Mouse (Mus musculus): ENCODE data around the gene 1700123K08Rik. TPM values are rescaled to one million over a fixed set of nuclear protein-coding genes. Genes with fewer than 3 reads are reported as not detected.
"Not testable (repeated sequence)": the region's sequence is repeated elsewhere in the genome, so short reads cannot be mapped to it uniquely, and the experiment has no call there.

1700123K08Rik gene
- not detected in 2 replicates for polyA plus RNA-seq (2015; fragmentation: Nextera tagmentation; extraction: Ambion mirVana)

- 59% methylated on average over 2 of the region's 2 CpGs for WGBS (ENCODE audit: insufficient replicate concordance)
- not testable (repeated sequence) for H3K4me2 ChIP-seq (ENCODE audit: low read depth, low read length); H3K27ac ChIP-seq (ENCODE audit: low read length); H3K27me3 ChIP-seq (ENCODE audit: control insufficient read depth, insufficient read depth, low read depth, low read length); H3K9ac ChIP-seq (ENCODE audit: low read depth, low read length); H3K4me1 ChIP-seq (ENCODE audit: control insufficient read depth, low read depth, low read length); ATAC-seq (ENCODE audit: low read depth); H3K4me3 ChIP-seq (ENCODE audit: low read depth, low read length); H3K36me3 ChIP-seq (ENCODE audit: control insufficient read depth, insufficient read depth); H3K9me3 ChIP-seq (replicated peaks; ENCODE audit: control insufficient read depth, low read length)
Measured at GRCm38 (mm10) chr5:138564612-138565011, at the start of gene 1700123K08Rik. Gene 1700123K08Rik (minus strand): TSS chr5:138564712.

DNA sequence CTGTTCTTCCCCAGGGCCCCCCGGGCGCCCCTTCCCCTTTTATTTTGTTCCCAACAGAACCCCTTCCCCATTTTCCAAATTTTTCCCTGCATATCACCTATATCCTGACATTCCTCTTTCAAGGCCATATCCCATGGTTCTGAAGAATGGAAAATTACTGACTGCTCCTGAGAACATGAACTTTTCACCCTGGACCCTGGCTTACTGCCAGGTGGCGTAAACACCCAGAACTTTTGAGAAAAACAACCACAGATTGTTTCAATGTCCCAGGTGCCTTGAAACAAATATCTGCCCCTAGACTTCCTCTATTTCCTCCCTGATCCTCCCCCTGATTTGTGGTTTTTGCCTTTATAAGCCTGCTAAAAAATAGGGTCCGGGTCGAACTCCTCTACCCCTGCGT, 22.9 kb upstream of the 1700123K08Rik start:
- 62% methylated on average over 6 of the region's 6 CpGs for WGBS (ENCODE audit: insufficient replicate concordance)
- Histone ChIP-seq H3K4me3 (ENCODE audit: low read depth, low read length) (no peak overlapping the region), H3K27ac (ENCODE audit: low read length) (no peak overlapping the region), H3K4me1 (ENCODE audit: control insufficient read depth, low read depth, low read length) (no peaks in the 10 kb centered on the region), H3K9ac (ENCODE audit: low read depth, low read length) (no peak overlapping the region), H3K4me2 (ENCODE audit: low read depth, low read length) (no peak overlapping the region), H3K9me3 (replicated peaks; ENCODE audit: control insufficient read depth, low read length) (no peaks in the 10 kb centered on the region), H3K36me3 (ENCODE audit: control insufficient read depth, insufficient read depth) (no peaks in the 10 kb centered on the region), H3K27me3 (ENCODE audit: control insufficient read depth, insufficient read depth, low read depth, low read length) (no peaks in the 10 kb centered on the region)
- no peak for ATAC-seq (ENCODE audit: low read depth)

DNA sequence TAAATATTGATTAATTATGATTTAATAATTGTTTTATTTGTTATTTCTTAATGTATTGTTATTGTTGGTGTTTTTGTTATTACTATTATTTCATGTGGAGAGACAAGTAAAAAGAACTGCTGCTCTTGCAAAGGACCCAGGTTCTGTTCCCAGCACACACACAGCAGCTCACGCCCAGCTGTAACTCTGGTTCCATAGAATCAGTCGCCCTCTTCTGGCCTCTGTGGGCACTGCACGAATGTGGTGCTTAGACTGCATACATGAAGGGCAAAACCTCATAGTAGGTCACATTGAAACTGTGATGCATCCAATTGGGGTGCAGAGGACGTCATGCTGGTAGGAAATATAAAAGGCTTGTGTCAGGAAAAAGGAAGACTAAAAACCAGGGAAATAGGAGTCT, 7.1 kb upstream of the 1700123K08Rik start:
- Histone ChIP-seq H3K4me1 (ENCODE audit: control insufficient read depth, low read depth, low read length) (no peaks in the 10 kb centered on the region), H3K36me3 (ENCODE audit: control insufficient read depth, insufficient read depth) (no peaks in the 10 kb centered on the region), H3K9ac (ENCODE audit: low read depth, low read length) (no peak overlapping the region), H3K4me2 (ENCODE audit: low read depth, low read length) (no peak overlapping the region), H3K4me3 (ENCODE audit: low read depth, low read length) (no peak overlapping the region), H3K9me3 (replicated peaks; ENCODE audit: control insufficient read depth, low read length) (no peaks in the 10 kb centered on the region), H3K27me3 (ENCODE audit: control insufficient read depth, insufficient read depth, low read depth, low read length) (no peaks in the 10 kb centered on the region), H3K27ac (ENCODE audit: low read length) (no peak overlapping the region)
- WGBS (ENCODE audit: insufficient replicate concordance), result 42% methylated on average over 4 of the region's 4 CpGs
- no peak for ATAC-seq (ENCODE audit: low read depth)

GRCm38 (mm10) chr5:138552718-138553117, 11.8 kb downstream of the 1700123K08Rik start:
- WGBS (ENCODE audit: insufficient replicate concordance), result 22% methylated on average over 1 of the region's 1 CpGs
- no peak overlapping the region for H3K4me2 ChIP-seq (ENCODE audit: low read depth, low read length)

DNA sequence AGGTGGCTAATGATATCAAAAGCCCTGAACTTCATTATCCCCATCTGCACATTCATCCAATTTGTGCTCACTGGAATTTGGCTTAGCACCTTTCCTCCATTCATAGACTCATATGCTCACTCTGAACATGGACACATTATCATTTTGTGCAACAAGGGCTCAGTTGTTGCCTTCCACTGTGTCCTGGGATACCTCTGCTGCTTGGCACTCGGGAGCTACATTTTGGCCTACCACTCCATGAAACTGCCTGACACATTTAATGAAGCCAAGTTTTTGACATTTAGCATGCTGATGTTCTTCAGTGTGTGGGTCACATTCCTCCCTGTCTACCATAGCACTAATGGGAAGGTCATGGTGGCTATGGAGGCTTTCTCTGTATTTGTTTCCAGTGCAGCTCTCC, 32.0 kb downstream of the 1700123K08Rik start:
- H3K4me3 ChIP-seq (ENCODE audit: low read depth, low read length), result no peak overlapping the region
- no peak for ATAC-seq (ENCODE audit: low read depth)
- no peaks in the 10 kb centered on the region for H3K4me1 ChIP-seq (ENCODE audit: control insufficient read depth, low read depth, low read length)
- no peak overlapping the region for H3K27ac ChIP-seq (ENCODE audit: low read length)
- H3K27me3 ChIP-seq (ENCODE audit: control insufficient read depth, insufficient read depth, low read depth, low read length), result no peaks in the 10 kb centered on the region
- H3K9ac ChIP-seq (ENCODE audit: low read depth, low read length), result no peak overlapping the region
- 50% methylated on average over 1 of the region's 1 CpGs for WGBS (ENCODE audit: insufficient replicate concordance)
- H3K4me2 ChIP-seq (ENCODE audit: low read depth, low read length), result no peak overlapping the region
- H3K9me3 ChIP-seq (replicated peaks; ENCODE audit: control insufficient read depth, low read length), result no peaks in the 10 kb centered on the region
- H3K36me3 ChIP-seq (ENCODE audit: control insufficient read depth, insufficient read depth), result no peaks in the 10 kb centered on the region

More at GRCm38 (mm10) chr5:138552718-138553117, 11.8 kb downstream of the 1700123K08Rik start:
- Histone ChIP-seq H3K9ac (ENCODE audit: low read depth, low read length) (no peak overlapping the region), H3K4me3 (ENCODE audit: low read depth, low read length) (no peak overlapping the region), H3K27ac (ENCODE audit: low read length) (no peak overlapping the region), H3K36me3 (ENCODE audit: control insufficient read depth, insufficient read depth) (no peaks in the 10 kb centered on the region), H3K27me3 (ENCODE audit: control insufficient read depth, insufficient read depth, low read depth, low read length) (no peaks in the 10 kb centered on the region), H3K4me1 (ENCODE audit: control insufficient read depth, low read depth, low read length) (no peaks in the 10 kb centered on the region), H3K9me3 (replicated peaks; ENCODE audit: control insufficient read depth, low read length) (no peaks in the 10 kb centered on the region)
- ATAC-seq (ENCODE audit: low read depth), result no peak

Small RNA genes lying within 50 kb of the gene (microRNA-seq; reads per million reads assigned to microRNA genes)
- not detected for gene Gm24082

Other genes with a start within 250 kb of the 1700123K08Rik start
- 0.53 and 0.87 TPM in 2 replicates for gene Pvrig, start 222.8 kb downstream of the 1700123K08Rik start, polyA plus RNA-seq (2015; fragmentation: Nextera tagmentation; extraction: Ambion mirVana)
- gene Zfp157, start 123.2 kb downstream of the 1700123K08Rik start, polyA plus RNA-seq (2015; fragmentation: Nextera tagmentation; extraction: Ambion mirVana), result 4.8 and 5.3 TPM in 2 replicates
- gene Zfp68, start 55.0 kb upstream of the 1700123K08Rik start, polyA plus RNA-seq (2015; fragmentation: Nextera tagmentation; extraction: Ambion mirVana), result 13.7 and 14.4 TPM in 2 replicates
- 3.2 and 4.1 TPM in 2 replicates for gene A430033K04Rik, start 58.1 kb upstream of the 1700123K08Rik start, polyA plus RNA-seq (2015; fragmentation: Nextera tagmentation; extraction: Ambion mirVana)
- 7.4 and 10.8 TPM in 2 replicates for gene Fam20c, start 189.8 kb upstream of the 1700123K08Rik start, polyA plus RNA-seq (2015; fragmentation: Nextera tagmentation; extraction: Ambion mirVana)